Mouse (Mus musculus) hindbrain, embryonic 16.5 days (tissue): ENCODE measurements at regions not wholly inside any gene's neighbourhood (a gene's known extent, or its start where the extent isn't known, plus 50 kb on each side); places are given as distances from the start of the nearest gene placed in this dataset.
A peak's percentile ranks its signal among the peaks of the same experiment; 100 is the strongest.

Source experiments
- ATAC-seq: fragments of 200-750 bp; cut with Nextera tagmentation; 2 replicates; pipeline ENCODE4 v1.8.0; 2017; ENCODE audit warnings: moderate TSS enrichment, moderate library complexity
- H3K27ac ChIP-seq: fragments of 300-500 bp; sonication (generic); 2 replicates; pipeline ENCODE4 v1.5.1; 2014; ENCODE audit warnings: low read depth, mild to moderate bottlenecking, control low read depth, low read length, moderate library complexity
- H3K27me3 ChIP-seq: fragments of 300-500 bp; sonication (generic); replicated peaks from 2 replicates; pipeline ENCODE4 v1.6.1; 2014; ENCODE audit warnings: low read length; ENCODE audit not compliant: control insufficient read depth, insufficient read depth
- H3K36me3 ChIP-seq: fragments of 300-500 bp; sonication (generic); 2 replicates; pipeline ENCODE4 v1.6.1; 2014; ENCODE audit warnings: mild to moderate bottlenecking, low read length, moderate library complexity, mixed read lengths; ENCODE audit not compliant: control insufficient read depth, insufficient read depth
- H3K4me1 ChIP-seq: fragments of 300-500 bp; sonication (generic); 2 replicates; pipeline ENCODE4 v1.6.1; 2014; ENCODE audit warnings: low read depth, low read length; ENCODE audit not compliant: control insufficient read depth, insufficient read depth
- H3K4me2 ChIP-seq: fragments of 300-500 bp; sonication (generic); 2 replicates; pipeline ENCODE4 v1.6.1; 2014; ENCODE audit warnings: mild to moderate bottlenecking, low read length, control low read depth, moderate library complexity
- H3K4me3 ChIP-seq: fragments of 300-500 bp; sonication (generic); 2 replicates; pipeline ENCODE4 v1.5.1; 2014; ENCODE audit warnings: mild to moderate bottlenecking, low read length, control low read depth, moderate library complexity
- H3K9ac ChIP-seq: fragments of 300-500 bp; sonication (generic); 2 replicates; pipeline ENCODE4 v1.6.1; 2014; ENCODE audit warnings: low read depth, mild to moderate bottlenecking, control low read depth, low read length, moderate library complexity
- H3K9me3 ChIP-seq: fragments of 300-500 bp; sonication (generic); 2 replicates; pipeline ENCODE4 v1.6.1; 2014; ENCODE audit warnings: mild to moderate bottlenecking, low read length, moderate library complexity; ENCODE audit not compliant: control insufficient read depth
- whole genome bisulfite sequencing: fragments of 180-500 bp; shearing (Covaris S2); extraction: QIAGEN DNeasy Blood & Tissue Kit; methylation state at CpG from one replicate; pipeline ENCODE4 v1.1.7; 2014; 5-methylcytosine and 5-hydroxymethylcytosine counted together

GRCm38 (mm10) chr8:107696384-107697346 is 108.4 kb upstream of the Psmd7 start:
- no peak for ATAC-seq

GRCm38 (mm10) chr8:107699307-107699706 is 111.0 kb upstream of the Psmd7 start:
- no peak overlapping the region for H3K27ac ChIP-seq
- H3K36me3 ChIP-seq, result no peaks in the 10 kb centered on the region
- H3K9me3 ChIP-seq, result no peaks in the 10 kb centered on the region
- peak overlapping the region; percentile 24 for H3K4me2 ChIP-seq
- WGBS, result 19% methylated on average over 7 of the region's 7 CpGs
- no peak overlapping the region; the same call in 1 of the 2 replicates for H3K9ac ChIP-seq
- no peak for ATAC-seq
- H3K4me1 ChIP-seq, result peaks cover 12% of the 10 kb centered on the region
- no peaks in the 10 kb centered on the region for H3K27me3 ChIP-seq
- H3K4me3 ChIP-seq, result no peak overlapping the region

More at GRCm38 (mm10) chr8:107696384-107697346, 108.4 kb upstream of the Psmd7 start:
- Histone ChIP-seq H3K9ac (no peak overlapping the region), H3K9me3 (no peaks in the 10 kb centered on the region), H3K4me1 (peaks cover 12% of the 10 kb centered on the region), H3K27me3 (no peaks in the 10 kb centered on the region), H3K4me2 (no peak overlapping the region), H3K27ac (no peak overlapping the region), H3K4me3 (no peak overlapping the region), H3K36me3 (no peaks in the 10 kb centered on the region)
- WGBS, result 68% methylated on average over 20 of the region's 20 CpGs

- H3K4me1 ChIP-seq, result peaks cover 12% of the 10 kb centered on the region
- H3K9me3 ChIP-seq, result no peaks in the 10 kb centered on the region
- H3K36me3 ChIP-seq, result no peaks in the 10 kb centered on the region
- no peak for ATAC-seq
- H3K27me3 ChIP-seq, result no peaks in the 10 kb centered on the region
- H3K4me2 ChIP-seq, result no peak overlapping the region; the same call in 1 of the 2 replicates
- no peak overlapping the region for H3K4me3 ChIP-seq
- no peak overlapping the region for H3K9ac ChIP-seq
- 51% methylated on average over 3 of the region's 3 CpGs for WGBS
- no peak overlapping the region for H3K27ac ChIP-seq
These were observed 111.5 kb upstream of the Psmd7 start for GRCm38 (mm10) chr8:107699759-107700158.

GRCm38 (mm10) chr8:107715901-107716300 is 127.6 kb upstream of the Psmd7 start:
- H3K4me2 ChIP-seq, result no peak overlapping the region
- H3K36me3 ChIP-seq, result no peaks in the 10 kb centered on the region
- WGBS, result 83% methylated on average over 10 of the region's 10 CpGs
- H3K4me3 ChIP-seq, result no peak overlapping the region
- no peak overlapping the region for H3K9ac ChIP-seq
- H3K27me3 ChIP-seq, result no peaks in the 10 kb centered on the region
- ATAC-seq, result no peak
- no peak overlapping the region for H3K27ac ChIP-seq
- H3K9me3 ChIP-seq, result no peaks in the 10 kb centered on the region
- no peaks in the 10 kb centered on the region for H3K4me1 ChIP-seq

GRCm38 (mm10) chr8:107717856-107718255 is 129.6 kb upstream of the Psmd7 start:
- 67% methylated on average over 13 of the region's 13 CpGs for WGBS
- Histone ChIP-seq H3K27ac (no peak overlapping the region), H3K4me2 (peak overlapping the region; percentile 21; the same call in 1 of the 2 replicates), H3K27me3 (no peaks in the 10 kb centered on the region), H3K36me3 (no peaks in the 10 kb centered on the region), H3K4me1 (no peaks in the 10 kb centered on the region), H3K9me3 (no peaks in the 10 kb centered on the region), H3K4me3 (no peak overlapping the region), H3K9ac (no peak overlapping the region)
- no peak for ATAC-seq

GRCm38 (mm10) chr8:107719656-107720055 is 131.4 kb upstream of the Psmd7 start:
- Histone ChIP-seq H3K27ac (no peak overlapping the region), H3K27me3 (no peaks in the 10 kb centered on the region), H3K36me3 (no peaks in the 10 kb centered on the region), H3K9ac (no peak overlapping the region), H3K9me3 (no peaks in the 10 kb centered on the region), H3K4me3 (no peak overlapping the region), H3K4me2 (no peak overlapping the region), H3K4me1 (no peaks in the 10 kb centered on the region)
- no peak for ATAC-seq
- 66% methylated on average over 3 of the region's 3 CpGs for WGBS

- H3K27ac ChIP-seq, result no peak overlapping the region
- WGBS, result 94% methylated on average over 1 of the region's 1 CpGs
These were observed 138.5 kb upstream of the Psmd7 start for GRCm38 (mm10) chr8:107726716-107727115.

GRCm38 (mm10) chr8:107727276-107727675 is 139.0 kb upstream of the Psmd7 start:
- no peak for ATAC-seq
- H3K27ac ChIP-seq, result no peak overlapping the region
- H3K4me3 ChIP-seq, result no peak overlapping the region
- H3K4me2 ChIP-seq, result no peak overlapping the region
- H3K9ac ChIP-seq, result no peak overlapping the region
- H3K9me3 ChIP-seq, result no peaks in the 10 kb centered on the region
- no peaks in the 10 kb centered on the region for H3K4me1 ChIP-seq
- no peaks in the 10 kb centered on the region for H3K36me3 ChIP-seq
- WGBS, result 95% methylated on average over 6 of the region's 6 CpGs
- no peaks in the 10 kb centered on the region; the same call in 1 of the 2 replicates for H3K27me3 ChIP-seq

More at GRCm38 (mm10) chr8:107726716-107727115, 138.5 kb upstream of the Psmd7 start:
- Histone ChIP-seq H3K9me3 (no peaks in the 10 kb centered on the region), H3K4me1 (no peaks in the 10 kb centered on the region), H3K4me3 (no peak overlapping the region), H3K4me2 (no peak overlapping the region), H3K9ac (no peak overlapping the region), H3K27me3 (no peaks in the 10 kb centered on the region; the same call in 1 of the 2 replicates), H3K36me3 (no peaks in the 10 kb centered on the region)
- ATAC-seq, result no peak

- Histone ChIP-seq H3K4me1 (no peaks in the 10 kb centered on the region), H3K36me3 (no peaks in the 10 kb centered on the region), H3K4me3 (no peak overlapping the region), H3K9me3 (peaks cover 2% of the 10 kb centered on the region; the same call in 1 of the 2 replicates), H3K27me3 (no peaks in the 10 kb centered on the region), H3K27ac (no peak overlapping the region), H3K9ac (no peak overlapping the region), H3K4me2 (no peak overlapping the region)
- 61% methylated on average over 9 of the region's 9 CpGs for WGBS
- no peak for ATAC-seq
These were observed 150.8 kb upstream of the Psmd7 start for GRCm38 (mm10) chr8:107739091-107739490.
